Mouse (Mus musculus): ENCODE measurements around the gene 1700067K01Rik. TPM values are rescaled to one million over a fixed set of nuclear protein-coding genes. Genes with fewer than 3 reads are reported as not detected.
"Not testable (repeated sequence)": the region's sequence is repeated elsewhere in the genome, so short reads cannot be mapped to it uniquely, and the experiment has no call there.

1700067K01Rik gene
- polyA plus RNA-seq, 1 experiment, result not detected

- peaks cover 15% of the 10 kb centered on the region for H3K4me1 ChIP-seq (ENCODE audit: control insufficient read depth, insufficient read depth, low read length)
- WGBS, result under 1% methylated on average over 30 of the region's 30 CpGs
- TF ChIP-seq POLR2A (IDR thresholded peaks at IDR 0.05; ENCODE audit: insufficient read depth, low read depth, low read length) (peak; percentile 43; the same call in 1 of the 2 replicates), CTCF (IDR thresholded peaks at IDR 0.05; ENCODE audit: insufficient read depth, low read depth, low read length) (no peak)
Observed at GRCm38 (mm10) chr8:84004533-84005201, 3.4 kb downstream of the 1700067K01Rik start.

GRCm38 (mm10) chr8:84005502-84005901 lies 4.2 kb downstream of the 1700067K01Rik start:
- WGBS, result 94% methylated on average over 7 of the region's 7 CpGs
- H3K4me3 ChIP-seq (ENCODE audit: insufficient read depth, low read depth, low read length); H3K27ac ChIP-seq (ENCODE audit: insufficient read depth, low read depth, low read length): not testable (repeated sequence)
- peaks cover 16% of the 10 kb centered on the region for H3K4me1 ChIP-seq (ENCODE audit: control insufficient read depth, insufficient read depth, low read length)

More at GRCm38 (mm10) chr8:84004533-84005201, 3.4 kb downstream of the 1700067K01Rik start:
- Histone ChIP-seq H3K27ac (ENCODE audit: insufficient read depth, low read depth, low read length) (peak overlapping the region; percentile 76), H3K4me3 (ENCODE audit: insufficient read depth, low read depth, low read length) (peak overlapping the region; percentile 96)

GRCm38 (mm10) chr8:84008362-84008761 lies 7.1 kb downstream of the 1700067K01Rik start:
- no peak overlapping the region for H3K4me3 ChIP-seq (ENCODE audit: insufficient read depth, low read depth, low read length)
- H3K27ac ChIP-seq (ENCODE audit: insufficient read depth, low read depth, low read length), result no peak overlapping the region
- peaks cover 31% of the 10 kb centered on the region for H3K4me1 ChIP-seq (ENCODE audit: control insufficient read depth, insufficient read depth, low read length)
- WGBS, result 34% methylated on average over 7 of the region's 7 CpGs
- TF ChIP-seq POLR2A (IDR thresholded peaks at IDR 0.05; ENCODE audit: insufficient read depth, low read depth, low read length), result no peak
- TF ChIP-seq CTCF (IDR thresholded peaks at IDR 0.05; ENCODE audit: insufficient read depth, low read depth, low read length), result no peak

DNA sequence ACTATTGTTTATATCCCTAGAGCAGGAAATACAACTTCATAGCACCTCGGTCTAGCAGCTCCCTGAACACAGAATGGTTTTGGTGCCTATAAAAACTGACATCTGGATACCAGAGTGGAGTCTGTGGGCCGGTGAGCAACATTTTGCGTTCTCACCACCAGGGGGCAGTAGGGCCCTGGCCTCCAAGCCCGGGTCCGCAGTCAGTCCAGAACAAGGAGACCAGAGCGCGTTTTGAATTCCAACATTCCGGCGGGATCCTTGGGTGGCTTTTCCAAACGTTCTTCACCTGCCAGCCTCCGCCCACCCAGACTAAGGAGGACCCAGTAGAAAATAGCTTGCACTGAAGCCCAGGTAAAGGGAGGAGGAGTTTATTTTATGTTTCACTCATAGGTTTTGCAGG lies 8.6 kb downstream of the 1700067K01Rik start:
- TF ChIP-seq CTCF (IDR thresholded peaks at IDR 0.05; ENCODE audit: insufficient read depth, low read depth, low read length) (peak; percentile 91), POLR2A (IDR thresholded peaks at IDR 0.05; ENCODE audit: insufficient read depth, low read depth, low read length) (no peak)
- peaks cover 27% of the 10 kb centered on the region for H3K4me1 ChIP-seq (ENCODE audit: control insufficient read depth, insufficient read depth, low read length)
- H3K4me3 ChIP-seq (ENCODE audit: insufficient read depth, low read depth, low read length), result no peak overlapping the region
- no peak overlapping the region for H3K27ac ChIP-seq (ENCODE audit: insufficient read depth, low read depth, low read length)
- WGBS, result 2% methylated on average over 11 of the region's 11 CpGs

DNA sequence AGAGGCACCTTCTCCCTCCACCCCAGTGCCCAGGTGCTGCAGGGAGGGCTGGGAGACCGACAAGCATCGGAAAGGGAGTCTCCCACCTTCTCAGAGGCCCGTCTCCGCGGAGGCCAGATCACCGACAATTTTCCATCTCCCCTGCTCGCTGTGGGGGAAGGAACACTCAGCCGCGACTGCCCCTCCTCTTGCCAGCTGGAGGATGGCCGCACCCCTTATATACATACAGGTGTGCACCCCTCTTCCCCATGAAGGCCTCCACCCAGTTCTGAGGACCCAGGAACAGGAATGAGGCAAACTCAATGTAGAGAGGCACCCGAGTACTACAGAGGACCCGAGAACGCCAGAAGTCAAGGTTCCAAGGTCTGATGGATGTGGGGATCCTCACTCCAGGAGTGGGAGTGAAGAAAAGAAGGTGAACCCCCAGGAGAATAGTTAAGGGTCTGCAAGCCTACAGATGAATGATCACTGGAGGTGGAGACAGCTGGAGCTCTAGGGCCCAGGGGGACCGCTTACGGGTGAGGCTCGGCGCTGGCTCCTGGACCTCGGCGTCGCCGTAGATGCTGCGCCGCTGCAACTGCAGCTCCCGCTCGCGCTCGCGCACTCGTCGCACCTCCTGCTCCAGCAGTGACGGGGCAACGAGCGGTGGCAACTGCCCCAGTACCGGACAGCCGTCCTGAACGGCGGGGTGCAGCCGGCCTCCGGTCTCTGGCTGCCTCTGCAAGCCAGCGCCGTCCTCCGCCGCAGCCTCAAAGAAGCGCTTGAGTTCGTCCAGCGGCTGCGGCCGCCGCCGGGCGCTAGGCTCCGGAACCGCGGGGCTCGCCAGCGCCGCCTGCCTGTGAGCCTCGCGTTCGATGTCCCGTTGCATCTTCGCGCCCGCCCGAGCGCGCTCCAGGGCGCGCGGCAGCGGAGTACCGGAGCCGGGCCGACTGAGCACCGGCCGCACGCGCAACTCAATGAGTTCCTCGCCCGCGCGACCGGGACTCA lies 9.6 kb downstream of the 1700067K01Rik start:
- TF ChIP-seq CTCF (IDR thresholded peaks at IDR 0.05; ENCODE audit: insufficient read depth, low read depth, low read length), result peak; percentile 34; the same call in 1 of the 2 replicates
- no peak for TF ChIP-seq POLR2A (IDR thresholded peaks at IDR 0.05; ENCODE audit: insufficient read depth, low read depth, low read length)
- H3K4me3 ChIP-seq (ENCODE audit: insufficient read depth, low read depth, low read length), result peak overlapping the region; percentile 57
- peaks cover 24% of the 10 kb centered on the region for H3K4me1 ChIP-seq (ENCODE audit: control insufficient read depth, insufficient read depth, low read length)
- no peak overlapping the region for H3K27ac ChIP-seq (ENCODE audit: insufficient read depth, low read depth, low read length)
- WGBS, result 4% methylated on average over 83 of the region's 83 CpGs

DNA sequence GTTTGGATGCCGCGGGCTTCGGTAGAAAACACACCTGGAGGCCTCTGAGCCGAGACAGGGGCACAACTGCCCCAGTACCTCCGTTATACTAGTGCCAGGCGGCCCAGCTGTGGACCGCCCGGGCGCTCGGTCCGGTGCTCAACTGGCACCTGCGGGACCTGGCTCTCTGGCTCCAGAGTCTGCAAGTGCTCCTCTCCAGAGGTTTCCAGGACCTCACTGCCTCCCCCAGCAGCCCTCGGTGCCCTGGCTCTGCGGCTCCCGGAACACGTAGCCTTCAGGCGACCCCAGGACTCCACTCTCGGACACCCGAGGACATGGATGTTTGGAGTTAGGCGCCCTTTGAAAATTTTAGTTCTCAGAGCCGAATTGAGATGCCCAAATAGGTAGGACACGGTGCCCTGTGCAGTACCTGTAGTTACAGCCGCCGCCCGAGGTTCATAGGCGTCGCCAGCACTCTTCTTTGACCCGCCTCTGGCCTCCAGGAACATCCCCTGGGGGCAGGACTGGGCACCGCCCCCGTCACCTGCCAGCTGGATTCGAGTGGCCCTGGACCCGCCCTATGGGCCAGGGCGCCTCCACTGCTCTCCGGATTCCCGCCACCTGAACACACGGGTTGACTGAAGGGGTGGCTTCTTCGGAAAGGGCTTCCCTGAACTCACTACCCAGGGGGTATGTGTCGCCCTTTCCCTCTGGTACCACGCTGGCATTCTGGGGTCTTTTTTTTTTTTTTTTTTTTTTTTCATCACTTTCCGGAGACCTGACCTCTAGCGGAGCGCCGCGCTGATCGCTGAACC lies 10.6 kb downstream of the 1700067K01Rik start, which contains the start of gene 2210011C24Rik:
Gene 2210011C24Rik (minus strand): TSS at position 467 of the 794 bp plus-strand sequence.
- H3K4me1 ChIP-seq (ENCODE audit: control insufficient read depth, insufficient read depth, low read length), result peaks cover 24% of the 10 kb centered on the region
- WGBS, result 2% methylated on average over 45 of the region's 45 CpGs
- H3K4me3 ChIP-seq (ENCODE audit: insufficient read depth, low read depth, low read length), result peak within 1 kb of the TSS; percentile 57
- no peak within 1 kb of the TSS for H3K27ac ChIP-seq (ENCODE audit: insufficient read depth, low read depth, low read length)
- no peak for TF ChIP-seq CTCF (IDR thresholded peaks at IDR 0.05; ENCODE audit: insufficient read depth, low read depth, low read length)
- TF ChIP-seq POLR2A (IDR thresholded peaks at IDR 0.05; ENCODE audit: insufficient read depth, low read depth, low read length), result no peak

- H3K27ac ChIP-seq (ENCODE audit: insufficient read depth, low read depth, low read length), result no peak overlapping the region
- peaks cover 24% of the 10 kb centered on the region for H3K4me1 ChIP-seq (ENCODE audit: control insufficient read depth, insufficient read depth, low read length)
- peak overlapping the region; percentile 18 for H3K4me3 ChIP-seq (ENCODE audit: insufficient read depth, low read depth, low read length)
- TF ChIP-seq CTCF (IDR thresholded peaks at IDR 0.05; ENCODE audit: insufficient read depth, low read depth, low read length) (no peak), POLR2A (IDR thresholded peaks at IDR 0.05; ENCODE audit: insufficient read depth, low read depth, low read length) (no peak)
- WGBS, result 26% methylated on average over 35 of the region's 35 CpGs
Observed at GRCm38 (mm10) chr8:84012499-84013165, 11.3 kb downstream of the 1700067K01Rik start.

GRCm38 (mm10) chr8:84015833-84016232 lies 14.5 kb downstream of the 1700067K01Rik start:
- 96% methylated on average over 5 of the region's 5 CpGs for WGBS
- TF ChIP-seq CTCF (IDR thresholded peaks at IDR 0.05; ENCODE audit: insufficient read depth, low read depth, low read length) (no peak), POLR2A (IDR thresholded peaks at IDR 0.05; ENCODE audit: insufficient read depth, low read depth, low read length) (no peak)
- Histone ChIP-seq H3K4me1 (ENCODE audit: control insufficient read depth, insufficient read depth, low read length) (peaks cover 19% of the 10 kb centered on the region), H3K27ac (ENCODE audit: insufficient read depth, low read depth, low read length) (no peak overlapping the region), H3K4me3 (ENCODE audit: insufficient read depth, low read depth, low read length) (no peak overlapping the region)

Measured in olfactory bulb, adult 2 months (tissue).